Mouse (Mus musculus) testis, adult 2 months (tissue): ENCODE measurements at regions not wholly inside any gene's neighbourhood (a gene's known extent, or its start where the extent isn't known, plus 50 kb on each side); places are given as distances from the start of the nearest gene placed in this dataset.

Source experiments
- H3K27ac ChIP-seq: fragments of 200-500 bp; 2 replicates; pipeline ENCODE4 v1.5.1; 2012; ENCODE audit warnings: low read depth, low read length; ENCODE audit not compliant: control insufficient read depth, insufficient read depth
- H3K27me3 ChIP-seq: fragments of 200-500 bp; 2 replicates; pipeline ENCODE4 v1.6.1; 2012; ENCODE audit warnings: mild to moderate bottlenecking, low read length, moderate library complexity; ENCODE audit not compliant: control insufficient read depth, insufficient read depth
- H3K36me3 ChIP-seq: fragments of 200-500 bp; 2 replicates; pipeline ENCODE4 v1.6.1; 2012; ENCODE audit warnings: mild to moderate bottlenecking, low read length; ENCODE audit not compliant: control insufficient read depth, insufficient read depth
- H3K4me1 ChIP-seq: fragments of 200-500 bp; 2 replicates; pipeline ENCODE4 v1.6.1; 2012; ENCODE audit warnings: low read length; ENCODE audit not compliant: control insufficient read depth, insufficient read depth
- H3K4me3 ChIP-seq: fragments of 200-500 bp; 2 replicates; pipeline ENCODE4 v1.5.1; 2012; ENCODE audit warnings: low read depth, mild to moderate bottlenecking, low read length, moderate library complexity, mixed read lengths; ENCODE audit not compliant: control insufficient read depth
- CTCF ChIP-seq: fragments of 200-500 bp; IDR thresholded peaks from 2 replicates; pipeline ENCODE4 v1.5.1; 2012; ENCODE audit warnings: low read depth, mild to moderate bottlenecking, inconsistent platforms, low read length, moderate library complexity; ENCODE audit not compliant: control insufficient read depth, insufficient read depth, insufficient replicate concordance
- POLR2A ChIP-seq: fragments of 200-500 bp; IDR thresholded peaks from 2 replicates; pipeline ENCODE4 v1.6.1; 2012; ENCODE audit warnings: low read depth, mild to moderate bottlenecking, inconsistent platforms, low read length, moderate library complexity; ENCODE audit not compliant: control insufficient read depth

DNA sequence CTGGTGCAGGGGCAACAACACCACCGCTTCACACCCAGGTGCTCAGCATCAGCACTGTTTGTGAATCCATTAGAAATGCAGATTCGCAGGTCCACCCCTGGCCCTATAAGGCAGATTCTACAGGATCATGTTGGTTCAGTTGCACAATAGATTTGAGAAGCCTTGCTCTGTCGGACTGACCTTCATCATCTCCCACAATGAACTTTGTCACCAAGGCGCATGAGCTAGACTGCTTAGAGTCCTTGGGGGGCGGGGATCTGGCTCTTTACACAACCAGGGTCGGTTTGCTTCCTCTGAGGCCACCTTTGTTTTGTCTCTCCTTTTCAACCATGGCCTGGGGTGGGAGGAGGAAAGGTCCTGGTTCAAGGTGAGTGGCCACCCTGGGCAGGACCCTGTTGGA, 209.7 kb downstream of the Igsf11 start:
- no peaks in the 10 kb centered on the region for H3K27me3 ChIP-seq
- no peak overlapping the region for H3K27ac ChIP-seq
- H3K4me1 ChIP-seq, result no peaks in the 10 kb centered on the region; the same call in 1 of the 2 replicates
- no peaks in the 10 kb centered on the region for H3K36me3 ChIP-seq
- TF ChIP-seq CTCF (no peak), POLR2A (no peak)
- no peak overlapping the region for H3K4me3 ChIP-seq

GRCm38 (mm10) chr16:39103360-39104095, 211.1 kb downstream of the Igsf11 start:
- Histone ChIP-seq H3K4me1 (peaks cover 1% of the 10 kb centered on the region), H3K4me3 (no peak overlapping the region), H3K27ac (no peak overlapping the region), H3K36me3 (no peaks in the 10 kb centered on the region), H3K27me3 (no peaks in the 10 kb centered on the region)
- TF ChIP-seq POLR2A (no peak), CTCF (no peak)

DNA sequence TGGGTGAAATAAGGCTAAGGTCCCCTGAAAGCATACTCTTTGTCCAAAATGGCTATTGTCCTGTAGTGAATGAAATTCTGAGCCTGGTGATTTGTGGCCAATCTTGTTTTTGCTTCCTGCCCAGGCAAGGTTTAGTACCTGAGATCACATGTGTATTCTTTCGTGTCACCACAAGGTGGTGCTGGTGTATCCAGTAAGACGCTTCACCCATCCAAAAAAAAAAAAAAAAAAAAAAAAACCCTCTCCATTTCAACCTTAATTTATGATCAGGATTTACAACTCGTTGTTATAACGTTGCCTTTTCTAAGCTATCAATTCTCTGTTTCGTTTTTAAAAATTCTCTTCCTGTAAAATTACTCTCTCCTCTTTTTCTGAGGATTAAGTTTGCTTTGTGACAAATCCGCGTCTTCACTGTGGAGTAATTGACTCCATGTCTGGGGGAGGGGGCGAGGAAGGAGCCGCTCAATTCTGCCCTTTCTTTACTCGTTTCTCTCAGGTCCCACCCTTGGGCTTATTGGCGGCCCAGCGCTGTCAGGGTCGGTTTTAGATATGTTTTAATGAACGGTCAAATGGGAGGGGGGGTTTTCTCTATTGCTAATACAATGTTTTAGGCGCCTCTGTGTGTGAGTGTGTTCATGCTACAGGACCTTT, 217.0 kb downstream of the Igsf11 start:
- Histone ChIP-seq H3K36me3 (no peaks in the 10 kb centered on the region), H3K27ac (no peak overlapping the region), H3K4me1 (peaks cover 2% of the 10 kb centered on the region), H3K4me3 (no peak overlapping the region), H3K27me3 (no peaks in the 10 kb centered on the region)
- TF ChIP-seq POLR2A (no peak), CTCF (no peak)

GRCm38 (mm10) chr16:39110089-39110488, 217.6 kb downstream of the Igsf11 start:
- no peaks in the 10 kb centered on the region for H3K36me3 ChIP-seq
- H3K27me3 ChIP-seq, result no peaks in the 10 kb centered on the region
- H3K4me1 ChIP-seq, result peaks cover 2% of the 10 kb centered on the region
- H3K4me3 ChIP-seq, result no peak overlapping the region
- no peak for TF ChIP-seq CTCF
- no peak for TF ChIP-seq POLR2A
- no peak overlapping the region for H3K27ac ChIP-seq

GRCm38 (mm10) chr16:39118059-39118458, 225.6 kb downstream of the Igsf11 start:
- Histone ChIP-seq H3K4me1 (0 out of 2 replicates have a peak, but pooled peaks cover 3% of the 10 kb centered on the region), H3K4me3 (no peak overlapping the region), H3K27ac (no peak overlapping the region), H3K36me3 (no peaks in the 10 kb centered on the region), H3K27me3 (no peaks in the 10 kb centered on the region)
- TF ChIP-seq POLR2A, result no peak
- no peak for TF ChIP-seq CTCF

GRCm38 (mm10) chr16:39119811-39120210, 227.3 kb downstream of the Igsf11 start:
- no peak overlapping the region for H3K4me3 ChIP-seq
- H3K27ac ChIP-seq, result no peak overlapping the region
- H3K27me3 ChIP-seq, result no peaks in the 10 kb centered on the region
- TF ChIP-seq CTCF (no peak), POLR2A (no peak)
- no peaks in the 10 kb centered on the region for H3K36me3 ChIP-seq
- peaks cover 5% of the 10 kb centered on the region; the same call in 1 of the 2 replicates for H3K4me1 ChIP-seq

DNA sequence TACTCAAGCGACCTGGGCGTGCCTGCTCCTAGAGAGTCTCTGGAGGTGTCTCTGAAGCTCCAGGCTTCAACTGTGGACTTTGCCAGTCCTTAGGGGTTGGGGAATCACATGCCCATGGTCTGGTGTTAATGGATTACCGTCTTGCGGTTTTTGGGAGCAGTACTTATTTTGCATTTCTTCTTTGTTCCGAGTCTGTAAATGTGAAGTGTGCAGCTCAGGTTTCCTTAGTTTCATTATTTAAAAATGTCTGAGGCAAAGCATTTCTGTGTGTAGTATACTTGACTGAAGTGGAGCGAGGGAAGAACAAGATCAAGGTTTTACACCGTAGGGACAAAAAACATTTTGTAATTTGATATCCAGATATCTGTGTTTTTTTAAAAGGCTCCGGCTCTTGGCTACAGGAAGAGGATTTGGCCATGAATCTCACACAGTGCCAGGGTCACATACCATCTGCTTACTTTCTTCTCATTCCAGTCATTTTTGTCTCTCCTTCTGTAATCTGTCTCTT, 231.0 kb downstream of the Igsf11 start:
- no peaks in the 10 kb centered on the region for H3K27me3 ChIP-seq
- no peaks in the 10 kb centered on the region for H3K36me3 ChIP-seq
- H3K4me1 ChIP-seq, result peaks cover 5% of the 10 kb centered on the region; the same call in 1 of the 2 replicates
- TF ChIP-seq CTCF, result no peak
- no peak for TF ChIP-seq POLR2A
- H3K27ac ChIP-seq, result no peak overlapping the region
- no peak overlapping the region for H3K4me3 ChIP-seq
